Mouse (Mus musculus) Patski (cell line): ENCODE data around the gene Car12. TPM values are rescaled to one million over a fixed set of nuclear protein-coding genes. Genes with fewer than 3 reads are reported as not detected.

Source experiments
- ATAC-seq: fragments of 100-300 bp; one replicate; pipeline ENCODE4 v1.8.0; 2021
- CTCF ChIA-PET: fragments of 350-600 bp; sonication (Branson Sonifier 250); formaldehyde crosslinking; loops from one replicate; lab custom pipeline; 2022; ENCODE audit warnings: inconsistent platforms; lab: Charles Lee
- POLR2A ChIA-PET: fragments of 350-600 bp; sonication (Branson Sonifier 250); formaldehyde crosslinking; loops from one replicate; lab custom pipeline; 2022; ENCODE audit warnings: antibody characterized with exemption, inconsistent platforms; lab: Charles Lee
- DNase-seq: peaks from one replicate; pipeline ENCODE4 v3.0.0-alpha.2; 2011; ENCODE audit warnings: low read depth, low spot score
- H3K27me3 ChIP-seq: fragments of 371-371 bp; one replicate; pipeline ENCODE4 v1.5.1; 2021
- CTCF ChIP-seq: fragments of 100-300 bp; IDR thresholded peaks from one replicate; pipeline ENCODE4 v1.5.1; 2021
- in situ Hi-C: fragments of 300-500 bp; cut with MboI; formaldehyde crosslinking; loops from 3 replicates; pipeline ENCODE4 v1.11.1; 2018; ENCODE audit warnings: low pct_unique_long_range_greater_than_20kb, mixed read lengths
- polyA plus RNA-seq: library from polyadenylated mRNA; unstranded; gene quantifications from one replicate; pipeline ENCODE4 v1.2.3, GENCODE M21; 2021

Car12 gene
- polyA plus RNA-seq, 1 experiment from 2014 or later = 27.9 TPM

- no peak for DNase-seq
- H3K27me3 ChIP-seq = no peaks in the 10 kb centered on the region
- in situ Hi-C loops = no loop called here
- no peak for TF ChIP-seq CTCF
- no peak for ATAC-seq
- POLR2A ChIA-PET = no interaction called here
- CTCF ChIA-PET = no interaction called here
Measured at GRCm38 (mm10) chr9:66685730-66686129, 27.8 kb upstream of the Car12 start.

- no peaks in the 10 kb centered on the region for H3K27me3 ChIP-seq
- in situ Hi-C loops = no loop called here
- DNase-seq (no peak), ATAC-seq (no peak)
- ChIA-PET POLR2A (no interaction called here), CTCF (no interaction called here)
- TF ChIP-seq CTCF = no peak
Measured at GRCm38 (mm10) chr9:66687713-66688112, 25.8 kb upstream of the Car12 start.

- ChIA-PET CTCF (interaction anchor here (0.7 to 1.3 kb wide), 4 partner anchors 14 to 198 kb away, joined by 3 read pairs; partner anchors contain the start of gene Car12), POLR2A (no interaction called here)
- ATAC-seq = no peak
- in situ Hi-C loops = no loop called here
- no peak for DNase-seq
- no peaks in the 10 kb centered on the region for H3K27me3 ChIP-seq
- peak; percentile 48 for TF ChIP-seq CTCF
Measured at GRCm38 (mm10) chr9:66691683-66692305, 21.7 kb upstream of the Car12 start.

GRCm38 (mm10) chr9:66697355-66698140 lies 15.9 kb upstream of the Car12 start:
- DNase-seq = no peak
- CTCF ChIA-PET = interaction anchor here (1.2 kb wide), 1 partner anchor 10 kb away, joined by 4 read pairs; no protein-coding TSS in a partner anchor
- ATAC-seq = peak; percentile 65
- no peak for TF ChIP-seq CTCF
- H3K27me3 ChIP-seq = no peaks in the 10 kb centered on the region
- in situ Hi-C loops = no loop called here
- POLR2A ChIA-PET = no interaction called here

- no peak for TF ChIP-seq CTCF
- in situ Hi-C loops = loop anchor here (5.0 kb wide), 1 partner anchor 88 kb away; no protein-coding TSS in a partner anchor
- ChIA-PET CTCF (interaction anchor here (1.4 kb wide), 1 partner anchor 54 kb away, joined by 5 read pairs; no protein-coding TSS in a partner anchor), POLR2A (no interaction called here)
- DNase-seq = no peak
- no peak for ATAC-seq
- no peaks in the 10 kb centered on the region for H3K27me3 ChIP-seq
Measured at GRCm38 (mm10) chr9:66699748-66700147, 13.7 kb upstream of the Car12 start.

- ChIA-PET CTCF (interaction anchor here (1.1 to 1.4 kb wide), 3 partner anchors 12 to 83 kb away, joined by 3 read pairs; no protein-coding TSS in a partner anchor), POLR2A (no interaction called here)
- ATAC-seq (no peak), DNase-seq (no peak)
- TF ChIP-seq CTCF = no peak
- H3K27me3 ChIP-seq = no peaks in the 10 kb centered on the region
- in situ Hi-C loops = loop anchor here (5.0 kb wide), 1 partner anchor 84 kb away; no protein-coding TSS in a partner anchor
Measured at GRCm38 (mm10) chr9:66703002-66703401, 10.5 kb upstream of the Car12 start.

- CTCF ChIA-PET = interaction anchor here (1.0 to 2.6 kb wide), 5 partner anchors 11 to 59 kb away, joined by 3 to 13 read pairs (median 3); no protein-coding TSS in a partner anchor
- TF ChIP-seq CTCF = no peak
- no peaks in the 10 kb centered on the region for H3K27me3 ChIP-seq
- in situ Hi-C loops = loop anchor here (5.0 kb wide), 1 partner anchor 58 kb away; no protein-coding TSS in a partner anchor
- no peak for DNase-seq
- POLR2A ChIA-PET = interaction anchor here (1.3 kb wide), 1 partner anchor 17 kb away, joined by 3 read pairs; no protein-coding TSS in a partner anchor
- ATAC-seq = no peak
Measured at GRCm38 (mm10) chr9:66705354-66705753, 8.1 kb upstream of the Car12 start.

- TF ChIP-seq CTCF = peak; percentile 79
- no peaks in the 10 kb centered on the region for H3K27me3 ChIP-seq
- POLR2A ChIA-PET = interaction anchor here (1.3 kb wide), 1 partner anchor 17 kb away, joined by 3 read pairs; no protein-coding TSS in a partner anchor
- in situ Hi-C loops = loop anchor here (5.0 kb wide), 1 partner anchor 58 kb away; no protein-coding TSS in a partner anchor
- DNase-seq (no peak), ATAC-seq (no peak)
- CTCF ChIA-PET = interaction anchor here (0.6 to 2.6 kb wide), 8 partner anchors 10 to 94 kb away, joined by 3 to 13 read pairs (median 3); no protein-coding TSS in a partner anchor
Measured at GRCm38 (mm10) chr9:66705766-66706165, 7.7 kb upstream of the Car12 start.

GRCm38 (mm10) chr9:66708054-66708772 lies 5.3 kb upstream of the Car12 start:
- no peak for TF ChIP-seq CTCF
- ATAC-seq (peak; percentile 44), DNase-seq (no peak)
- in situ Hi-C loops = loop anchor here (5.0 kb wide), 1 partner anchor 61 kb away; no protein-coding TSS in a partner anchor
- CTCF ChIA-PET = interaction anchor here (1.2 to 1.9 kb wide), 4 partner anchors 10 to 61 kb away, joined by 3 to 8 read pairs (median 4); no protein-coding TSS in a partner anchor
- POLR2A ChIA-PET = interaction anchor here (0.6 kb wide), 1 partner anchor 20 kb away, joined by 3 read pairs; no protein-coding TSS in a partner anchor
- H3K27me3 ChIP-seq = no peaks in the 10 kb centered on the region
